Mouse (Mus musculus) layer of hippocampus, postnatal 36 days (tissue): Measurements from ENCODE around the gene Cped1. TPM values are rescaled to one million over a fixed set of nuclear protein-coding genes. Genes with fewer than 3 reads are reported as not detected.

ENCODE experiments used
- DNase-seq, 2 experiments: peaks; one replicate each; pipeline ENCODE4 v3.0.0; 2022
- total RNA-seq, 2 experiments: library from RNA; stranded (reverse); gene quantifications; 2 replicates each; pipeline ENCODE4 v1.2.3; 2021

The Cped1 gene
- total RNA-seq, 2 experiments from 2014 or later, result 1.7 to 2.1 TPM

GRCm38 (mm10) chr6:22000086-22000485 is 14.4 kb downstream of the Cped1 start:
- DNase-seq, result no peak

- DNase-seq, result no peak
Measured at GRCm38 (mm10) chr6:22000881-22001280, 15.2 kb downstream of the Cped1 start.

- no peak for DNase-seq
Measured at GRCm38 (mm10) chr6:22001284-22001916, 15.7 kb downstream of the Cped1 start.

GRCm38 (mm10) chr6:22002521-22003199 is 16.9 kb downstream of the Cped1 start:
- DNase-seq, result no peak

- no peak for DNase-seq
Measured at GRCm38 (mm10) chr6:22003200-22003587, 17.5 kb downstream of the Cped1 start.

GRCm38 (mm10) chr6:22003959-22004543 is 18.3 kb downstream of the Cped1 start:
- no peak for DNase-seq

GRCm38 (mm10) chr6:22008346-22008745 is 22.6 kb downstream of the Cped1 start:
- no peak for DNase-seq

GRCm38 (mm10) chr6:22010258-22010657 is 24.5 kb downstream of the Cped1 start:
- DNase-seq, result no peak

- DNase-seq, result no peak
Measured at GRCm38 (mm10) chr6:22010761-22011281, 25.1 kb downstream of the Cped1 start.

- no peak for DNase-seq
Measured at GRCm38 (mm10) chr6:22011546-22011945, 25.8 kb downstream of the Cped1 start.

- DNase-seq, result no peak
Measured at GRCm38 (mm10) chr6:22012099-22012498, 26.4 kb downstream of the Cped1 start.

GRCm38 (mm10) chr6:22012501-22012900 is 26.8 kb downstream of the Cped1 start:
- DNase-seq, result no peak

GRCm38 (mm10) chr6:22013394-22013793 is 27.7 kb downstream of the Cped1 start:
- DNase-seq, result no peak

GRCm38 (mm10) chr6:22014291-22014911 is 28.7 kb downstream of the Cped1 start:
- DNase-seq, result no peak

GRCm38 (mm10) chr6:22017631-22018030 is 31.9 kb downstream of the Cped1 start:
- DNase-seq, result no peak

GRCm38 (mm10) chr6:22018768-22019445 is 33.2 kb downstream of the Cped1 start:
- no peak for DNase-seq

GRCm38 (mm10) chr6:22019637-22020036 is 33.9 kb downstream of the Cped1 start:
- no peak for DNase-seq

GRCm38 (mm10) chr6:22020696-22021095 is 35.0 kb downstream of the Cped1 start:
- DNase-seq, result no peak

- no peak for DNase-seq
Measured at GRCm38 (mm10) chr6:22021315-22021714, 35.6 kb downstream of the Cped1 start.

- no peak for DNase-seq
Measured at GRCm38 (mm10) chr6:22024168-22024567, 38.5 kb downstream of the Cped1 start.

GRCm38 (mm10) chr6:22025584-22026357 is 40.1 kb downstream of the Cped1 start:
- DNase-seq, result no peak

- no peak for DNase-seq
Measured at GRCm38 (mm10) chr6:22026358-22026673, 40.6 kb downstream of the Cped1 start.
